Mouse (Mus musculus): ENCODE results near the gene Cd52. TPM values are rescaled to one million over a fixed set of nuclear protein-coding genes. Genes with fewer than 3 reads are reported as not detected.
"Not testable (repeated sequence)": the region's sequence is repeated elsewhere in the genome, so short reads cannot be mapped to it uniquely, and the experiment has no call there.

Gene Cd52
- 8.0 and 8.3 TPM in 2 replicates for polyA plus RNA-seq (2016; fragmentation: Nextera tagmentation; extraction: Ambion mirVana)

GRCm38 (mm10) chr4:134094923-134095547 lies at the start of gene Cd52:
Gene Cd52, minus strand, starts transcription at chr4:134095082.
- H3K36me3 ChIP-seq = no peaks in the 10 kb centered on the region
- H3K4me3 ChIP-seq = no peak within 1 kb of the TSS
- H3K4me1 ChIP-seq = no peaks in the 10 kb centered on the region
- H3K27me3 ChIP-seq = no peaks in the 10 kb centered on the region
- H3K9me3 ChIP-seq = no peaks in the 10 kb centered on the region
- no peak within 1 kb of the TSS for H3K9ac ChIP-seq
- 62% methylated on average over 3 of the region's 3 CpGs for WGBS
- no peak within 1 kb of the TSS for H3K4me2 ChIP-seq (replicated peaks)
- ATAC-seq (ENCODE audit: insufficient number of reproducible peaks, insufficient read depth, low FRiP score, low TSS enrichment) = no peak
- H3K27ac ChIP-seq = no peak within 1 kb of the TSS

DNA sequence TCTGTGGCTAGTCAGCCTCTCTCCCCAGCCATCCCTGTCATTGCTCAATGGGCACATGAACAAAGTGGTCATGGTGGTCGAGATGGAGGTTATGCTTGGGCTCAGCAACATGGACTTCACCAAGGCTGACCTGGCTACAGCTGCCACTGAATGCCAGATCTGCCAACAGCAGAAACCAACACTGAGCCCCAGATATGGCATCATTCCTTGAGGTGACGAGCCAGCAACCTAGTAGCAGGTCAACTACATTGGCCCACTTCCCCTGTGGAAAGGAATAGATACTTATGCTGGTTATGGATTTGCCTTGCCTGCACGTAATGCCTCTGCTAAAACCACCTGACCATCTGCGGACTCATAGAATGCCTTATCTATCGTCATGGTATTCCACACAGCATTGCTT lies 49.4 kb upstream of the Cd52 start:
- not testable (repeated sequence) for ATAC-seq (ENCODE audit: insufficient number of reproducible peaks, insufficient read depth, low FRiP score, low TSS enrichment); H3K9me3 ChIP-seq; H3K27me3 ChIP-seq; H3K4me2 ChIP-seq (replicated peaks); H3K4me3 ChIP-seq; H3K27ac ChIP-seq; H3K4me1 ChIP-seq; H3K9ac ChIP-seq
- H3K36me3 ChIP-seq = peaks cover 22% of the 10 kb centered on the region
- WGBS = 89% methylated on average over 5 of the region's 5 CpGs

DNA sequence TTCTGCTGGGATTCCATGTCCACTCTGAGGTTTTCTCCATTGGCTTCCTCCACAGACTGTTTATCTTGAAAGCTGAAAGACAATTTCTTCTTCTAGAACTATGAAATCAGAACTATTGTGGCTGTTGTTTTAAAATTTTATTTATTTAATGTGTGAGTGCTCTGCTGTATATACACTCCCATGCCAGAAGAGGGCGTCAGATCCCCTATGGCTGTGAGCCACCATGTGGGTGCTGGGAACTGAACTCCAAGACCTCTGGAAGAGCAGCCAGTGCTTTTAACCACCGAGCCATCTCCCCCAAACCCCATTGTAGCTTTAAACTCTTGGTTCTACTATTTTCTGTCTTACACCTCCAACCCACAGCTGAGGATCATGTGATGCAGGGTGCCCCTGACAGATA lies 44.0 kb upstream of the Cd52 start:
- Histone ChIP-seq H3K9me3 (no peaks in the 10 kb centered on the region), H3K4me2 (replicated peaks) (no peak overlapping the region), H3K36me3 (peaks cover 14% of the 10 kb centered on the region; the same call in 1 of the 2 replicates), H3K4me3 (no peak overlapping the region), H3K9ac (no peak overlapping the region), H3K27me3 (no peaks in the 10 kb centered on the region), H3K27ac (no peak overlapping the region), H3K4me1 (peaks cover 17% of the 10 kb centered on the region)
- no peak for ATAC-seq (ENCODE audit: insufficient number of reproducible peaks, insufficient read depth, low FRiP score, low TSS enrichment)
- 91% methylated on average over 2 of the region's 2 CpGs for WGBS

DNA sequence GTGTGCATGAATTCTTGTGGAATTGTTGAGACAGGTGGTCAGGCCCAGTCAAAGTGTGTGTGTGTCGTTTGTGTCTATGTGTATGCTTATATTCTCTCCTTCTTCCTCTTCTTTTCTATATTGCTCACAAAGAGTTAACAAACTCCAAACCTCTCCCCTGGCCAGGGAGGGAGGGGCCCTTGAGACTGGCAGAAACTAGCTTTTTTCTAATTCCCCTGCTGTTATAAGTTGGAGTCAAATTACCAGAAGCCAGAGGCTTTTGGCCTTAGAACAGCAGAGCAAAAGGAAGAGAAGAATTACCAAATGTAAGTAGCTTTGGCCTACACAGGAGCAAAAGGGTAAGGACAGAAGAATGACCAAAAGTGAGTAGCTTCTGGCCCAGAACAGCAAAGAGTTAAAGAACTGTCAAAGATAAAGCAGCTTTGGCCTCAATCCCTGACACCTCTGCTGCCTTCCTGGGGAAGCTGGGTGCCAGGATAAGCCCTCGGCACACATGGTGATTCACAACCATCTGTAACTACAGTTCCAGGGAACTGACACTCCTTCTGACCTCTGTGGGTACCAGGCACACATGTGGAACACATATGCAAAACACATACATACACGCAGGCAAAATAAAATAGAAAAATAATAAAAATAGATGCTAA lies 41.5 kb upstream of the Cd52 start:
- no peaks in the 10 kb centered on the region for H3K27me3 ChIP-seq
- H3K4me2 ChIP-seq (replicated peaks) = 0 out of 2 replicates have a peak overlapping the region, but pooled peaks have one; percentile 9
- H3K27ac ChIP-seq = peak overlapping the region; percentile 74
- H3K36me3 ChIP-seq = peaks cover 20% of the 10 kb centered on the region; the same call in 1 of the 2 replicates
- H3K4me3 ChIP-seq = no peak overlapping the region
- ATAC-seq (ENCODE audit: insufficient number of reproducible peaks, insufficient read depth, low FRiP score, low TSS enrichment) = no peak
- H3K9me3 ChIP-seq = no peaks in the 10 kb centered on the region
- 33% methylated on average over 3 of the region's 3 CpGs for WGBS
- H3K4me1 ChIP-seq = peaks cover 17% of the 10 kb centered on the region
- H3K9ac ChIP-seq = no peak overlapping the region

- H3K9ac ChIP-seq = no peak overlapping the region
- no peak overlapping the region for H3K27ac ChIP-seq
- whole genome bisulfite sequencing = 73% methylated on average over 8 of the region's 8 CpGs
- no peak overlapping the region for H3K4me3 ChIP-seq
- H3K4me1 ChIP-seq = peaks cover 27% of the 10 kb centered on the region
- H3K9me3 ChIP-seq = no peaks in the 10 kb centered on the region
- H3K36me3 ChIP-seq = peaks cover 23% of the 10 kb centered on the region; the same call in 1 of the 2 replicates
- no peaks in the 10 kb centered on the region for H3K27me3 ChIP-seq
- no peak for ATAC-seq (ENCODE audit: insufficient number of reproducible peaks, insufficient read depth, low FRiP score, low TSS enrichment)
- no peak overlapping the region for H3K4me2 ChIP-seq (replicated peaks)
Measured at GRCm38 (mm10) chr4:134132519-134133095, 37.7 kb upstream of the Cd52 start.

- ATAC-seq (ENCODE audit: insufficient number of reproducible peaks, insufficient read depth, low FRiP score, low TSS enrichment) = no peak
- WGBS = 86% methylated on average over 3 of the region's 3 CpGs
- Histone ChIP-seq H3K27me3 (no peaks in the 10 kb centered on the region), H3K4me3 (no peak overlapping the region), H3K4me2 (replicated peaks) (no peak overlapping the region), H3K9ac (no peak overlapping the region), H3K36me3 (peaks cover 21% of the 10 kb centered on the region; the same call in 1 of the 2 replicates), H3K27ac (no peak overlapping the region), H3K9me3 (no peaks in the 10 kb centered on the region), H3K4me1 (peaks cover 29% of the 10 kb centered on the region)
Measured at GRCm38 (mm10) chr4:134132117-134132516, 37.2 kb upstream of the Cd52 start.

GRCm38 (mm10) chr4:134129482-134129881 lies 34.6 kb upstream of the Cd52 start:
- 46% methylated on average over 6 of the region's 6 CpGs for WGBS
- H3K27ac ChIP-seq = peak overlapping the region; percentile 85; the same call in 1 of the 2 replicates
- peak overlapping the region; percentile 53; the same call in 1 of the 2 replicates for H3K9ac ChIP-seq

GRCm38 (mm10) chr4:134128983-134129362 lies 34.1 kb upstream of the Cd52 start:
- H3K9me3 ChIP-seq = no peaks in the 10 kb centered on the region

More at GRCm38 (mm10) chr4:134129482-134129881, 34.6 kb upstream of the Cd52 start:
- H3K9me3 ChIP-seq = no peaks in the 10 kb centered on the region
- H3K4me2 ChIP-seq (replicated peaks) = peak overlapping the region; percentile 84
- peaks cover 22% of the 10 kb centered on the region for H3K4me1 ChIP-seq
- H3K36me3 ChIP-seq = peaks cover 20% of the 10 kb centered on the region; the same call in 1 of the 2 replicates
- no peak for ATAC-seq (ENCODE audit: insufficient number of reproducible peaks, insufficient read depth, low FRiP score, low TSS enrichment)
- 0 out of 2 replicates have a peak overlapping the region, but pooled peaks have one; percentile 87 for H3K4me3 ChIP-seq
- H3K27me3 ChIP-seq = no peaks in the 10 kb centered on the region

GRCm38 (mm10) chr4:134128221-134128982 lies 33.5 kb upstream of the Cd52 start, which contains the start of gene Sh3bgrl3:
Gene Sh3bgrl3, minus strand, starts transcription at chr4:134128789.
- peak within 1 kb of the TSS; percentile 84 for H3K4me2 ChIP-seq (replicated peaks)
- WGBS = under 1% methylated on average over 49 of the region's 50 CpGs
- peak; percentile 91 for ATAC-seq (ENCODE audit: insufficient number of reproducible peaks, insufficient read depth, low FRiP score, low TSS enrichment)
- no peaks in the 10 kb centered on the region for H3K27me3 ChIP-seq
- H3K4me3 ChIP-seq = peak within 1 kb of the TSS; percentile 87
- H3K9ac ChIP-seq = peak within 1 kb of the TSS; percentile 83
- no peaks in the 10 kb centered on the region for H3K9me3 ChIP-seq
- H3K36me3 ChIP-seq = peaks cover 20% of the 10 kb centered on the region; the same call in 1 of the 2 replicates
- peak within 1 kb of the TSS; percentile 85 for H3K27ac ChIP-seq
- peaks cover 22% of the 10 kb centered on the region for H3K4me1 ChIP-seq

More at GRCm38 (mm10) chr4:134128983-134129362, 34.1 kb upstream of the Cd52 start:
- WGBS = 3% methylated on average over 14 of the region's 14 CpGs
- peak overlapping the region; percentile 85 for H3K27ac ChIP-seq
- peak overlapping the region; percentile 87 for H3K4me3 ChIP-seq
- H3K36me3 ChIP-seq = peaks cover 20% of the 10 kb centered on the region; the same call in 1 of the 2 replicates
- peaks cover 22% of the 10 kb centered on the region for H3K4me1 ChIP-seq
- peak; percentile 50; the same call in 1 of the 2 replicates for ATAC-seq (ENCODE audit: insufficient number of reproducible peaks, insufficient read depth, low FRiP score, low TSS enrichment)
- no peaks in the 10 kb centered on the region for H3K27me3 ChIP-seq
- peak overlapping the region; percentile 53 for H3K9ac ChIP-seq
- peak overlapping the region; percentile 84 for H3K4me2 ChIP-seq (replicated peaks)

GRCm38 (mm10) chr4:134127793-134128192 lies 32.9 kb upstream of the Cd52 start:
- H3K9ac ChIP-seq = peak overlapping the region; percentile 83
- no peaks in the 10 kb centered on the region for H3K27me3 ChIP-seq
- peaks cover 22% of the 10 kb centered on the region for H3K4me1 ChIP-seq
- peak overlapping the region; percentile 87 for H3K4me3 ChIP-seq
- no peaks in the 10 kb centered on the region for H3K9me3 ChIP-seq
- peaks cover 20% of the 10 kb centered on the region; the same call in 1 of the 2 replicates for H3K36me3 ChIP-seq
- 56% methylated on average over 8 of the region's 8 CpGs for WGBS
- no peak for ATAC-seq (ENCODE audit: insufficient number of reproducible peaks, insufficient read depth, low FRiP score, low TSS enrichment)
- H3K27ac ChIP-seq = no peak overlapping the region
- peak overlapping the region; percentile 84 for H3K4me2 ChIP-seq (replicated peaks)

DNA sequence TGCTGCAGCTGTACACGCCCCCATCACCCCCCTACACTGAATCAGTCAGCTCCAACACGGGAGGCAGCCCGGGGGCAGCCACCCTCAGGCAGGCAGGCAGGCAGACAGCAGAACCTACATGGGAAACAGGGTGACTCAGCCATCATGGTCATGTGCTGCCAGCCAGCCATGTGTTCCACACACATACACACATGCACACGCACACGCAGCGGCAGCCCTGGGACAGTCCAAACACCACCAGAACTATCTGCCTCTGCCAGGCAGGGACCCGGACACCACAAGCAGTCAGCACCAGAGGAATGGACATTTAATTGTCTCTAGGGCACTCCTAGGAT lies 32.2 kb upstream of the Cd52 start:
- no peaks in the 10 kb centered on the region for H3K9me3 ChIP-seq
- peak overlapping the region; percentile 84; the same call in 1 of the 2 replicates for H3K4me2 ChIP-seq (replicated peaks)
- H3K4me1 ChIP-seq = peaks cover 22% of the 10 kb centered on the region
- H3K27me3 ChIP-seq = no peaks in the 10 kb centered on the region
- no peak for ATAC-seq (ENCODE audit: insufficient number of reproducible peaks, insufficient read depth, low FRiP score, low TSS enrichment)
- H3K9ac ChIP-seq = no peak overlapping the region; the same call in 1 of the 2 replicates
- peaks cover 14% of the 10 kb centered on the region; the same call in 1 of the 2 replicates for H3K36me3 ChIP-seq
- 90% methylated on average over 7 of the region's 7 CpGs for WGBS
- H3K27ac ChIP-seq = no peak overlapping the region
- 0 out of 2 replicates have a peak overlapping the region, but pooled peaks have one; percentile 1 for H3K4me3 ChIP-seq

Measured in embryonic facial prominence, embryonic 12.5 days (tissue).